Comparison of ENCODE assay signal across 21 mouse cellular contexts in the genomic region with DNA sequence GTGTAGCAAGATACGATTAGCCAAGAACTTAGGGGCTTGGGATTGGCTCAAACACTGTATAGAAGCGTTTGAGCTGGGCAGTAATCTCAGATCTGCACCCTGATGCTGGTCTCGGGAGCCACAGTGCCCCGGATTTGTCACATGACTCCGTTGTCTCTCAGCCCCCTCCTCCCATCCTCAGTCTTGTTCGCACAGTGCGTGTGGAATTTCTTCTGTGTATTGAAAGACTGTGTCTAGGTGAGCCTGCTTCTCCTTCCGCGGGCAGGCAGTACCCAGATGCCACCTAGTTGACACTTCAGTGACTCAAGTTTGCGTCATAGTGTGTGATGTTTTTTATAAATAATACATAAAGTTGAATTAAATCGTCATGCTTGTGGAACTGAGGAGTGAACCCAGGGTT.
DNase-seq lines count a peak whose midpoint lies in the region; ATAC-seq lines count a peak whose summit lies in the region.
"Had no signal": no experiment of that assay in that cellular context is flagged by ENCODE, and none has a peak within 500 bp of the region (broad histone marks: within the 10 kb centered on the region; RNA-seq: fewer than 3 reads in every experiment).

No protein-coding gene starts in this region.

- DNase-seq in forebrain, embryonic 11.5 days (ENCODE audit: low spot score), result no peak
- DNase-seq in kidney, postnatal 36 days, result no peak
- DNase-seq in neural tube, embryonic 11.5 days (ENCODE audit: low spot score), result no peak
- no peak for DNase-seq in cerebellum, postnatal 14 days
- DNase-seq: adrenal gland, postnatal 14 days; B cell, adult 2 months; cerebellum, adult 11-12 months; cerebellum, adult 9-11 months; gastrocnemius, postnatal 36 days; heart, adult 11 months; heart, postnatal 14 days had no signal

- WGBS in forebrain, embryonic 11.5 days, result 88% methylated on average over 11 of the region's 11 CpGs
- 91% methylated on average over 11 of the region's 11 CpGs for WGBS in forebrain, embryonic 12.5 days
- WGBS in kidney, embryonic 16.5 days, result 88% methylated on average over 11 of the region's 11 CpGs
- 87% methylated on average over 11 of the region's 11 CpGs for WGBS in neural tube, embryonic 11.5 days
- WGBS in neural tube, embryonic 15.5 days, result 85% methylated on average over 11 of the region's 11 CpGs

- H3K4me1 ChIP-seq in forebrain, embryonic 11.5 days (replicated peaks; ENCODE audit: control insufficient read depth, insufficient read depth, low read length), result no peaks in the 10 kb centered on the region
- no peaks in the 10 kb centered on the region for H3K4me1 ChIP-seq in forebrain, embryonic 12.5 days
- H3K4me1 ChIP-seq in kidney, embryonic 16.5 days (ENCODE audit: insufficient read depth, low read length), result no peaks in the 10 kb centered on the region
- no peaks in the 10 kb centered on the region for H3K4me1 ChIP-seq in neural tube, embryonic 11.5 days (ENCODE audit: control insufficient read depth, insufficient read depth, low read length)
- no peaks in the 10 kb centered on the region for H3K4me1 ChIP-seq in neural tube, embryonic 15.5 days
- H3K4me1 ChIP-seq: forebrain, embryonic 15.5 days had no signal

- no peak overlapping the region for H3K27ac ChIP-seq in forebrain, embryonic 11.5 days (ENCODE audit: low read depth, low read length)
- no peak overlapping the region for H3K27ac ChIP-seq in forebrain, embryonic 12.5 days
- no peak overlapping the region for H3K27ac ChIP-seq in kidney, embryonic 16.5 days (ENCODE audit: low read length)
- no peak overlapping the region for H3K27ac ChIP-seq in neural tube, embryonic 11.5 days (ENCODE audit: low read depth, low read length)
- H3K27ac ChIP-seq in neural tube, embryonic 15.5 days (replicated peaks), result no peak overlapping the region
- H3K27ac ChIP-seq: embryonic facial prominence, embryonic 10.5 days; forebrain, embryonic 15.5 days; heart, embryonic 15.5 days had no signal

- no peak overlapping the region for H3K9ac ChIP-seq in forebrain, embryonic 11.5 days (ENCODE audit: low read length)
- no peak overlapping the region for H3K9ac ChIP-seq in forebrain, embryonic 12.5 days
- H3K9ac ChIP-seq in kidney, embryonic 16.5 days (replicated peaks; ENCODE audit: low read length), result no peak overlapping the region
- no peak overlapping the region for H3K9ac ChIP-seq in neural tube, embryonic 11.5 days (ENCODE audit: low read length)
- H3K9ac ChIP-seq in neural tube, embryonic 15.5 days (replicated peaks), result no peak overlapping the region
- H3K9ac ChIP-seq: forebrain, embryonic 15.5 days; heart, embryonic 15.5 days had no signal

- ATAC-seq in forebrain, embryonic 11.5 days (replicated peaks; ENCODE audit: low FRiP score), result peak; percentile 14; the same call in 1 of the 2 replicates
- ATAC-seq in forebrain, embryonic 12.5 days (ENCODE audit: low FRiP score), result no peak
- 0 out of 2 replicates have a peak, but pooled peaks have one; percentile 24 for ATAC-seq in kidney, embryonic 16.5 days (ENCODE audit: low FRiP score, low TSS enrichment)
- peak; percentile 17; the same call in 1 of the 2 replicates for ATAC-seq in neural tube, embryonic 11.5 days (ENCODE audit: insufficient read depth, low FRiP score, low TSS enrichment)
- no peak for ATAC-seq in neural tube, embryonic 15.5 days (ENCODE audit: low FRiP score)
- ATAC-seq: CD4-positive, CD25-positive, alpha-beta regulatory T cell, adult 4 months; inflammation-experienced regulatory T-cells, adult 6 months had no signal

- no peaks in the 10 kb centered on the region for H3K27me3 ChIP-seq in forebrain, embryonic 11.5 days (ENCODE audit: control insufficient read depth, insufficient read depth, low read length)
- H3K27me3 ChIP-seq in forebrain, embryonic 12.5 days, result no peaks in the 10 kb centered on the region
- H3K27me3 ChIP-seq in kidney, embryonic 16.5 days (ENCODE audit: insufficient read depth, low read length), result no peaks in the 10 kb centered on the region
- no peaks in the 10 kb centered on the region for H3K27me3 ChIP-seq in neural tube, embryonic 11.5 days (ENCODE audit: control insufficient read depth, insufficient read depth, low read length)
- H3K27me3 ChIP-seq in neural tube, embryonic 15.5 days (replicated peaks), result no peaks in the 10 kb centered on the region
- H3K27me3 ChIP-seq: forebrain, embryonic 15.5 days; heart, embryonic 15.5 days had no signal

- H3K36me3 ChIP-seq in forebrain, embryonic 11.5 days (ENCODE audit: control insufficient read depth, insufficient read depth, low read length), result no peaks in the 10 kb centered on the region; the same call in 1 of the 2 replicates
- peaks cover 26% of the 10 kb centered on the region for H3K36me3 ChIP-seq in forebrain, embryonic 12.5 days (replicated peaks)
- peaks cover 26% of the 10 kb centered on the region for H3K36me3 ChIP-seq in kidney, embryonic 16.5 days (ENCODE audit: insufficient read depth, low read length)
- H3K36me3 ChIP-seq in neural tube, embryonic 11.5 days (ENCODE audit: control insufficient read depth, insufficient read depth, low read length), result peaks cover 2% of the 10 kb centered on the region
- H3K36me3 ChIP-seq in neural tube, embryonic 15.5 days, result peaks cover 12% of the 10 kb centered on the region

- H3K4me3 ChIP-seq in forebrain, embryonic 11.5 days (ENCODE audit: low read depth, low read length), result no peak overlapping the region
- H3K4me3 ChIP-seq in forebrain, embryonic 12.5 days (replicated peaks), result no peak overlapping the region
- no peak overlapping the region for H3K4me3 ChIP-seq in kidney, embryonic 16.5 days (ENCODE audit: low read length)
- no peak overlapping the region for H3K4me3 ChIP-seq in neural tube, embryonic 11.5 days (ENCODE audit: low read depth, low read length)
- H3K4me3 ChIP-seq in neural tube, embryonic 15.5 days (replicated peaks), result no peak overlapping the region
- H3K4me3 ChIP-seq: embryonic facial prominence, embryonic 10.5 days; forebrain, embryonic 15.5 days; heart, embryonic 15.5 days had no signal

- no peak overlapping the region for H3K4me2 ChIP-seq in forebrain, embryonic 11.5 days (ENCODE audit: low read depth, low read length, severe bottlenecking)
- no peak overlapping the region for H3K4me2 ChIP-seq in forebrain, embryonic 12.5 days
- H3K4me2 ChIP-seq in kidney, embryonic 16.5 days (replicated peaks; ENCODE audit: low read depth, low read length), result no peak overlapping the region
- no peak overlapping the region for H3K4me2 ChIP-seq in neural tube, embryonic 11.5 days (ENCODE audit: low read depth)
- H3K4me2 ChIP-seq in neural tube, embryonic 15.5 days, result no peak overlapping the region
- H3K4me2 ChIP-seq: forebrain, embryonic 15.5 days; heart, embryonic 11.5 days; heart, embryonic 15.5 days had no signal

- no peaks in the 10 kb centered on the region; the same call in 1 of the 2 replicates for H3K9me3 ChIP-seq in forebrain, embryonic 11.5 days (ENCODE audit: control insufficient read depth, low read length)
- H3K9me3 ChIP-seq in forebrain, embryonic 12.5 days, result peaks cover 16% of the 10 kb centered on the region
- peaks cover 21% of the 10 kb centered on the region for H3K9me3 ChIP-seq in kidney, embryonic 16.5 days (ENCODE audit: low read length)
- 0 out of 2 replicates have a peak, but pooled peaks cover 3% of the 10 kb centered on the region for H3K9me3 ChIP-seq in neural tube, embryonic 11.5 days (ENCODE audit: control insufficient read depth, low read length)
- 0 out of 2 replicates have a peak, but pooled peaks cover 9% of the 10 kb centered on the region for H3K9me3 ChIP-seq in neural tube, embryonic 15.5 days (replicated peaks)
- H3K9me3 ChIP-seq: forebrain, embryonic 15.5 days; G1E had no signal

Comparison
In these comparisons a context has a peak if more than half of its experiments do, and no peak if none do; other contexts are left out.
1. ATAC-seq: peak in forebrain, embryonic 11.5 days (single experiment), kidney, embryonic 16.5 days (single experiment) and neural tube, embryonic 11.5 days (single experiment); none in forebrain, embryonic 12.5 days (single experiment) and neural tube, embryonic 15.5 days (single experiment).